Comparison of ENCODE assay signal across 14 mouse cellular contexts in the genomic region with DNA sequence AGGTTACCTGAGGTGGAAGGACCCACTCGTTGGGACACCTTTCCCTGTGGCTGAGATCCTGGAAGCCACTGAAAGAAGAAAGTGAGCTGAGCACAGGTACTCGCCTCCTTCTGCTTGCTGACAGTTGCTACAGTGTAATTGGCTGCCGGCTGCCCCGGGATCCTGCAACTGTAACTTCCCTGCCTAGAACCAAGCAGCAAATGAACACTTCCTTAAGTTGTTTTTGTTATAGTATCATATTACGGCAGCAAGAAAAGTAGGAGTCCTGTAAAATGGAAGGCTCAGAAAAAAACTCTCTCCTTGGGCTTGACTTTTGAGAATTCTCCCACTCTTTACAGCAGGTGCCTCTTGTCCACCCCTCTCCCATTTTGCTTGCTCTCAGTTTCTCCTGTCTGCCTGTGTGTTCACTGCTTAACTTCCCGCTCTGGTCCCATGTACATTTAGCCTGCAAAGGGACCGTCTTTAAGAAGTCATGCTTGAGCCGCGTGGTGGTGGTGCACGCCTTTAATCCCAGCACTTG. TPM values are rescaled to one million over a fixed set of nuclear protein-coding genes. Genes with fewer than 3 reads are reported as not detected.
DNase-seq lines count a peak whose midpoint lies in the region; ATAC-seq lines count a peak whose summit lies in the region.
"Had no signal": no experiment of that assay in that cellular context is flagged by ENCODE, and none has a peak within 500 bp of the region (broad histone marks: within the 10 kb centered on the region; RNA-seq: fewer than 3 reads in every experiment).

No protein-coding gene starts in this region.

- 34% methylated on average over 10 of the region's 10 CpGs for WGBS in kidney, embryonic 15.5 days
- 42% methylated on average over 10 of the region's 10 CpGs for WGBS in kidney, embryonic 14.5 days
- WGBS in embryonic facial prominence, embryonic 11.5 days: 48% methylated on average over 10 of the region's 10 CpGs

- peak; percentile 58; the same call in 1 of the 2 replicates for ATAC-seq in kidney, embryonic 15.5 days (replicated peaks; ENCODE audit: low FRiP score)
- ATAC-seq in kidney, embryonic 14.5 days (ENCODE audit: low FRiP score, low TSS enrichment): no peak
- peak; percentile 23 for ATAC-seq in CD4-positive, CD25-positive, alpha-beta regulatory T cell, adult 4 months
- ATAC-seq in embryonic facial prominence, embryonic 11.5 days (replicated peaks; ENCODE audit: insufficient number of reproducible peaks, low FRiP score, low TSS enrichment, low read depth): no peak
- ATAC-seq in megakaryocyte progenitor cell, adult 5-6 weeks (replicated peaks; ENCODE audit: poor library complexity): peak; percentile 37; the same call in 1 of the 2 replicates

- no peaks in the 10 kb centered on the region for H3K27me3 ChIP-seq in kidney, embryonic 15.5 days
- H3K27me3 ChIP-seq in kidney, embryonic 14.5 days (ENCODE audit: control insufficient read depth, insufficient read depth, low read length): no peaks in the 10 kb centered on the region
- H3K27me3 ChIP-seq in embryonic facial prominence, embryonic 11.5 days (ENCODE audit: control insufficient read depth, insufficient read depth, low read length): no peaks in the 10 kb centered on the region
- H3K27me3 ChIP-seq: hindbrain, embryonic 13.5 days had no signal

- no peaks in the 10 kb centered on the region for H3K36me3 ChIP-seq in kidney, embryonic 15.5 days
- H3K36me3 ChIP-seq in kidney, embryonic 14.5 days (ENCODE audit: control insufficient read depth, insufficient read depth, low read length): no peaks in the 10 kb centered on the region
- H3K36me3 ChIP-seq in embryonic facial prominence, embryonic 11.5 days (replicated peaks; ENCODE audit: control insufficient read depth, insufficient read depth, low read depth, low read length): no peaks in the 10 kb centered on the region
- H3K36me3 ChIP-seq: hindbrain, embryonic 13.5 days had no signal

- H3K9ac ChIP-seq in kidney, embryonic 15.5 days: no peak overlapping the region
- H3K9ac ChIP-seq in kidney, embryonic 14.5 days (ENCODE audit: low read depth, low read length): no peak overlapping the region
- no peak overlapping the region for H3K9ac ChIP-seq in embryonic facial prominence, embryonic 11.5 days (replicated peaks; ENCODE audit: low read length)
- H3K9ac ChIP-seq: hindbrain, embryonic 13.5 days had no signal

- no peak overlapping the region for H3K27ac ChIP-seq in kidney, embryonic 15.5 days
- no peak overlapping the region for H3K27ac ChIP-seq in kidney, embryonic 14.5 days (ENCODE audit: low read depth, low read length)
- H3K27ac ChIP-seq in embryonic facial prominence, embryonic 11.5 days (replicated peaks; ENCODE audit: low read depth, low read length): no peak overlapping the region
- H3K27ac ChIP-seq: hindbrain, embryonic 13.5 days; macrophage had no signal

- H3K4me3 ChIP-seq in kidney, embryonic 15.5 days (replicated peaks): no peak overlapping the region
- no peak overlapping the region for H3K4me3 ChIP-seq in kidney, embryonic 14.5 days (ENCODE audit: low read length)
- no peak overlapping the region for H3K4me3 ChIP-seq in embryonic facial prominence, embryonic 11.5 days (ENCODE audit: low read depth, low read length)
- H3K4me3 ChIP-seq: hindbrain, embryonic 13.5 days had no signal

- H3K9me3 ChIP-seq in kidney, embryonic 15.5 days (replicated peaks): no peaks in the 10 kb centered on the region
- H3K9me3 ChIP-seq in kidney, embryonic 14.5 days (ENCODE audit: control insufficient read depth, low read length): no peaks in the 10 kb centered on the region
- H3K9me3 ChIP-seq in embryonic facial prominence, embryonic 11.5 days (replicated peaks; ENCODE audit: control insufficient read depth, low read length): no peaks in the 10 kb centered on the region
- H3K9me3 ChIP-seq: hindbrain, embryonic 13.5 days had no signal

- peak overlapping the region; percentile 38 for H3K4me2 ChIP-seq in kidney, embryonic 15.5 days
- no peak overlapping the region for H3K4me2 ChIP-seq in kidney, embryonic 14.5 days (replicated peaks; ENCODE audit: low read depth, low read length)
- H3K4me2 ChIP-seq in embryonic facial prominence, embryonic 11.5 days (ENCODE audit: low read depth, low read length): no peak overlapping the region
- H3K4me2 ChIP-seq: hindbrain, embryonic 13.5 days had no signal

- H3K4me1 ChIP-seq in kidney, embryonic 15.5 days: 0 out of 2 replicates have a peak, but pooled peaks cover 9% of the 10 kb centered on the region
- H3K4me1 ChIP-seq in kidney, embryonic 14.5 days (ENCODE audit: control insufficient read depth, insufficient read depth, low read length): no peaks in the 10 kb centered on the region
- no peaks in the 10 kb centered on the region for H3K4me1 ChIP-seq in embryonic facial prominence, embryonic 11.5 days (ENCODE audit: control insufficient read depth, insufficient read depth, low read length)
- H3K4me1 ChIP-seq: hindbrain, embryonic 13.5 days had no signal

- peak; percentile 20 for DNase-seq in embryonic facial prominence, embryonic 11.5 days (ENCODE audit: low spot score)
- no peak for DNase-seq in layer of hippocampus, adult 11-12 months (ENCODE audit: low spot score)
- no peak for DNase-seq in cerebellum, postnatal 25 days
- DNase-seq: thymus, postnatal 36 days had no signal

RNA-seq across cellular contexts. Expression of gene Gzmb, which starts 41.5 kb away (rescaled TPM):
- polyA plus RNA-seq in kidney, embryonic 15.5 days (2015; fragmentation: Nextera tagmentation; extraction: Ambion mirVana): 0.25 TPM in 1 of 2 replicates, not detected in the other
- 0.19 TPM in 1 of 2 replicates, not detected in the other for polyA plus RNA-seq in kidney, embryonic 14.5 days (2014; fragmentation: Nextera tagmentation; extraction: Ambion mirVana)
- polyA plus RNA-seq in CD4-positive, CD25-positive, alpha-beta regulatory T cell, adult 4 months (2017; shearing (Covaris generic)): 10 to 100 TPM; 32.6 to 34.9 TPM
- polyA plus RNA-seq in embryonic facial prominence, embryonic 11.5 days (2014; fragmentation: Nextera tagmentation; extraction: Ambion mirVana): not detected in 2 replicates
- total RNA-seq in megakaryocyte progenitor cell, adult 5-6 weeks (2015): 3.5 TPM in 2 replicates
- total RNA-seq in megakaryocyte progenitor cell, adult 5-6 weeks (2017): 1.1 TPM in 2 replicates
- total RNA-seq: gastrocnemius, postnatal 4 days had no signal
- polyA plus RNA-seq: cortical plate, adult 2 months; hindbrain, embryonic 13.5 days; midbrain, embryonic 16.5 days; neural tube, embryonic 14.5 days had no signal

Comparison
In these comparisons a context has a peak if more than half of its experiments do, and no peak if none do; other contexts are left out.
1. ATAC-seq: peak in kidney, embryonic 15.5 days (single experiment), CD4-positive, CD25-positive, alpha-beta regulatory T cell, adult 4 months (single experiment) and megakaryocyte progenitor cell, adult 5-6 weeks (single experiment); none in kidney, embryonic 14.5 days (single experiment) and embryonic facial prominence, embryonic 11.5 days (single experiment).
2. RNA of gene Gzmb, which starts 41.5 kb away (polyA plus RNA-seq): 32.6 to 34.9 TPM in CD4-positive, CD25-positive, alpha-beta regulatory T cell, adult 4 months; 0.25 TPM in kidney, embryonic 15.5 days, 0.19 TPM in kidney, embryonic 14.5 days and not detected in embryonic facial prominence, embryonic 11.5 days; every median in the first group is over 10 times any median in the second.